Mouse (Mus musculus): ENCODE measurements around the gene Cant1.

Gene Cant1

GRCm38 (mm10) chr11:118407318-118407910 is 11.5 kb downstream of the Cant1 start:
- peak; percentile 62 to 79 for DNase-seq

- peak in 1 of 2 experiments; percentile 7 for DNase-seq
These were observed 12.4 kb downstream of the Cant1 start for GRCm38 (mm10) chr11:118406521-118406920.

GRCm38 (mm10) chr11:118405311-118405710 is 13.6 kb downstream of the Cant1 start:
- DNase-seq, result peak in 1 of 2 experiments; percentile 2

- peak in 1 of 2 experiments; percentile 4 for DNase-seq
These were observed 14.7 kb downstream of the Cant1 start for GRCm38 (mm10) chr11:118403951-118404899.

- DNase-seq, result peak in 1 of 2 experiments; percentile 4
These were observed 15.7 kb downstream of the Cant1 start for GRCm38 (mm10) chr11:118403183-118403582.

- peak; percentile 61 to 74 for DNase-seq
These were observed 17.1 kb downstream of the Cant1 start, which contains the start of gene Lgals3bp for GRCm38 (mm10) chr11:118401760-118402280. Lgals3bp (minus strand) TSS chr11:118402092.

GRCm38 (mm10) chr11:118401195-118401594 is 17.7 kb downstream of the Cant1 start:
- peak in 1 of 2 experiments; percentile 3 for DNase-seq

GRCm38 (mm10) chr11:118400566-118400936 is 18.3 kb downstream of the Cant1 start:
- peak in 1 of 2 experiments; percentile 22 for DNase-seq

GRCm38 (mm10) chr11:118399891-118400565 is 18.9 kb downstream of the Cant1 start:
- peak in 1 of 2 experiments; percentile 7 for DNase-seq

- peak in 1 of 2 experiments; percentile 2 for DNase-seq
These were observed 20.9 kb downstream of the Cant1 start for GRCm38 (mm10) chr11:118397806-118398530.

GRCm38 (mm10) chr11:118394538-118394937 is 24.3 kb downstream of the Cant1 start:
- DNase-seq, result peak in 1 of 2 experiments; percentile 5

- DNase-seq, result peak; percentile 74 to 75
These were observed 24.9 kb downstream of the Cant1 start for GRCm38 (mm10) chr11:118393991-118394390.

- peak in 1 of 2 experiments; percentile 7 for DNase-seq
These were observed 31.1 kb downstream of the Cant1 start for GRCm38 (mm10) chr11:118387816-118388215.

GRCm38 (mm10) chr11:118379251-118380009 is 39.5 kb downstream of the Cant1 start:
- DNase-seq, result peak; percentile 93 to 98

GRCm38 (mm10) chr11:118378656-118379055 is 40.2 kb downstream of the Cant1 start:
- DNase-seq, result peak in 1 of 2 experiments; percentile 7

- DNase-seq, result peak in 1 of 2 experiments; percentile 40
These were observed 42.6 kb downstream of the Cant1 start for GRCm38 (mm10) chr11:118376323-118376722.

GRCm38 (mm10) chr11:118375881-118376280 is 43.0 kb downstream of the Cant1 start:
- peak in 1 of 2 experiments; percentile 25 for DNase-seq

- peak in 1 of 2 experiments; percentile 19 for DNase-seq
These were observed 43.4 kb downstream of the Cant1 start for GRCm38 (mm10) chr11:118375461-118375860.

GRCm38 (mm10) chr11:118375006-118375405 is 43.9 kb downstream of the Cant1 start:
- DNase-seq, result peak in 1 of 2 experiments; percentile 45

- peak in 1 of 2 experiments; percentile 1 for DNase-seq
These were observed 44.4 kb downstream of the Cant1 start for GRCm38 (mm10) chr11:118374506-118374905.

- DNase-seq, result peak in 1 of 2 experiments; percentile 1
These were observed 46.2 kb downstream of the Cant1 start for GRCm38 (mm10) chr11:118372641-118373040.
